Mouse (Mus musculus) ES-E14 (cell line): Measurements from ENCODE around the gene 1700025G04Rik.

Source experiments
- CHD2 ChIP-seq: IDR thresholded peaks from 2 replicates; pipeline ENCODE4 v1.6.1; 2014; ENCODE audit warnings: mild to moderate bottlenecking, low read depth, low read length, inconsistent platforms
- HCFC1 ChIP-seq: IDR thresholded peaks from 2 replicates; pipeline ENCODE4 v1.6.1; 2012; ENCODE audit warnings: low read length, inconsistent platforms, borderline replicate concordance; ENCODE audit not compliant: insufficient read depth
- MAFK ChIP-seq: IDR thresholded peaks from 2 replicates; pipeline ENCODE4 v1.6.1; 2014; ENCODE audit warnings: mild to moderate bottlenecking, low read depth, low read length, inconsistent platforms; ENCODE audit not compliant: insufficient read depth
- ZC3H11A ChIP-seq: IDR thresholded peaks from 2 replicates; pipeline ENCODE4 v1.6.1; 2012; ENCODE audit warnings: low read depth, mild to moderate bottlenecking, inconsistent platforms, low read length, borderline replicate concordance
- ZNF384 ChIP-seq: IDR thresholded peaks from 2 replicates; pipeline ENCODE4 v1.6.1; 2012; ENCODE audit warnings: low read depth, low read length, inconsistent platforms

DNA sequence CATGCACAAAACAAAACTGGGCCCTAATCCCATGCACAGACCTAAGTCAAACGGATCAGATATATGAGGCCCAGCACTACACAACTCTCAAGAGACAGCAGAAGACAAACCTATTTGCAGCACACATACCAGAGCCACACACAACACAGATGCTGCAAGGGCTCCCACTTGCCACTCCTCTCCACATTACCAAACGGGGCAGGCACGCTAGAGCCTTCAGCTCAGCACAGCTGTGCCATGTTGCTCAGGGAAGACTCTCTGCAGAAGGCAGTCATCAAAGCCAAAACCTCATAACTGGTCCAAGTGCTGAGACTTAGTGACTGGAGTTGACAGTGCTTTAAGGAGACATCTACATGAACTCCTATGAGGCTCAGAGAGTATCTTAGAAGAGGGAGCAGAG is 130.9 kb downstream of the 1700025G04Rik start:
- no peak for TF ChIP-seq ZNF384
- TF ChIP-seq HCFC1, result no peak
- TF ChIP-seq CHD2, result no peak
- TF ChIP-seq MAFK, result no peak
- no peak for TF ChIP-seq ZC3H11A
